Comparison of ENCODE assay signal across 9 mouse cellular contexts in genomic region chr11:66998467-66999403, GRCm38 (mm10). TPM values are rescaled to one million over a fixed set of nuclear protein-coding genes. Genes with fewer than 3 reads are reported as not detected.
A peak's percentile ranks its signal among the peaks of the same experiment; 100 is the strongest.
DNase-seq lines count a peak whose midpoint lies in the region; ATAC-seq and TF ChIP-seq lines count a peak whose summit lies in the region.
"Had no signal": no experiment of that assay in that cellular context is flagged by ENCODE, and none has a peak within 500 bp of the region (broad histone marks: within the 10 kb centered on the region; RNA-seq: fewer than 3 reads in every experiment).

No protein-coding gene starts in this region.

- H3K9me3 ChIP-seq in heart, embryonic 10.5 days: no peaks in the 10 kb centered on the region
- H3K9me3 ChIP-seq in heart, embryonic 14.5 days (ENCODE audit: control insufficient read depth, low read length): no peaks in the 10 kb centered on the region
- H3K9me3 ChIP-seq in forebrain, embryonic 10.5 days: no peaks in the 10 kb centered on the region

- WGBS in heart, embryonic 10.5 days: 67% methylated on average over 14 of the region's 14 CpGs
- WGBS in heart, embryonic 14.5 days: 49% methylated on average over 14 of the region's 14 CpGs
- WGBS in lung, adult 2 months: 42% methylated on average over 14 of the region's 14 CpGs
- WGBS in forebrain, embryonic 10.5 days: 83% methylated on average over 14 of the region's 14 CpGs

- H3K27ac ChIP-seq in heart, embryonic 10.5 days: no peak overlapping the region
- H3K27ac ChIP-seq in heart, embryonic 14.5 days (replicated peaks in 1 of 2; ENCODE audit: control insufficient read depth in 1 of 2, insufficient read depth in 1 of 2, low read depth in 2 of 2, low read length in 2 of 2): 0 out of 4 replicates have a peak overlapping the region, but pooled peaks of 1 of the 2 experiments have one; percentile 37
- H3K27ac ChIP-seq in forebrain, embryonic 10.5 days: no peak overlapping the region

- no peak overlapping the region for H3K9ac ChIP-seq in heart, embryonic 14.5 days (ENCODE audit: low read length)

- H3K4me1 ChIP-seq in heart, embryonic 10.5 days: peaks cover 7% of the 10 kb centered on the region; the same call in 1 of the 2 replicates
- peaks cover 8 to 14% of the 10 kb centered on the region in 2 experiments for H3K4me1 ChIP-seq in heart, embryonic 14.5 days (ENCODE audit: control insufficient read depth in 2 of 2, insufficient read depth in 2 of 2, low read length in 2 of 2)
- H3K4me1 ChIP-seq in lung, adult 2 months (ENCODE audit: control insufficient read depth, insufficient read depth, low read length): peaks cover 9% of the 10 kb centered on the region
- peaks cover 34% of the 10 kb centered on the region for H3K4me1 ChIP-seq in forebrain, embryonic 10.5 days

- TF ChIP-seq POLR2A in lung, adult 2 months (IDR thresholded peaks at IDR 0.05; ENCODE audit: borderline replicate concordance, extremely low read depth, low read depth, low read length): no peak

- TF ChIP-seq CTCF in lung, adult 2 months (IDR thresholded peaks at IDR 0.05; ENCODE audit: insufficient read depth, low read length): no peak

- ATAC-seq in heart, embryonic 14.5 days (ENCODE audit: insufficient number of reproducible peaks, insufficient read depth, low FRiP score, low read depth): peak; percentile 81

- H3K4me3 ChIP-seq in heart, embryonic 10.5 days: no peak overlapping the region
- H3K4me3 ChIP-seq in heart, embryonic 14.5 days (ENCODE audit: control insufficient read depth in 1 of 2, insufficient read depth in 1 of 2, low read depth in 1 of 2, low read length in 2 of 2): no peak overlapping the region
- no peak overlapping the region for H3K4me3 ChIP-seq in lung, adult 2 months (replicated peaks; ENCODE audit: extremely low read depth, low read depth, low read length)
- no peak overlapping the region for H3K4me3 ChIP-seq in forebrain, embryonic 10.5 days

- peak; percentile 96 for DNase-seq in heart, adult 11 months
- DNase-seq in heart, embryonic 10.5 days (ENCODE audit: low spot score): no peak
- DNase-seq in adrenal gland, postnatal 14 days: peak; percentile 86
- peak; percentile 88 for DNase-seq in lung, adult 2 months
- peak; percentile 84 for DNase-seq in urinary bladder, adult 2 months (ENCODE audit: low spot score)
- DNase-seq in embryo, embryonic 10.5 days (ENCODE audit: low spot score): no peak
- no peak for DNase-seq in forebrain, embryonic 10.5 days (ENCODE audit: extremely low spot score, low spot score)

- H3K36me3 ChIP-seq in heart, embryonic 10.5 days: no peaks in the 10 kb centered on the region
- no peaks in the 10 kb centered on the region for H3K36me3 ChIP-seq in heart, embryonic 14.5 days (ENCODE audit: control insufficient read depth, insufficient read depth, low read length)
- H3K36me3 ChIP-seq in forebrain, embryonic 10.5 days (replicated peaks): no peaks in the 10 kb centered on the region

- 0 out of 2 replicates have a peak overlapping the region, but pooled peaks have one; percentile 21 for H3K4me2 ChIP-seq in heart, embryonic 14.5 days (ENCODE audit: low read length)

- H3K27me3 ChIP-seq in heart, embryonic 10.5 days (ENCODE audit: insufficient read depth, poor library complexity, severe bottlenecking): peaks cover 12% of the 10 kb centered on the region; the same call in 1 of the 2 replicates
- H3K27me3 ChIP-seq in heart, embryonic 14.5 days (ENCODE audit: control insufficient read depth, insufficient read depth, low read length): no peaks in the 10 kb centered on the region
- no peaks in the 10 kb centered on the region; the same call in none of the 2 replicates for H3K27me3 ChIP-seq in forebrain, embryonic 10.5 days (ENCODE audit: poor library complexity, severe bottlenecking)

RNA-seq across cellular contexts. Expression of gene Tmem220, which starts 26.2 kb away (rescaled TPM):
- polyA plus RNA-seq in heart, embryonic 10.5 days (2016; fragmentation: Nextera tagmentation; extraction: Ambion mirVana): 1.7 and 1.8 TPM in 2 replicates
- 5.6 and 6.0 TPM in 2 replicates for total RNA-seq in adrenal gland, postnatal 14 days (2021)
- 1.7 and 2.5 TPM in 2 replicates for polyA plus RNA-seq in heart, embryonic 14.5 days (2014; fragmentation: Nextera tagmentation; extraction: Ambion mirVana)
- 3.1 and 5.8 TPM in 2 replicates for polyA plus RNA-seq in lung, adult 2 months (2012; rRNA removed)
- 7.4 and 8.1 TPM in 2 replicates for polyA plus RNA-seq in urinary bladder, adult 2 months (2012; rRNA removed)
- polyA plus RNA-seq in forebrain, embryonic 10.5 days (2016; fragmentation: Nextera tagmentation; extraction: Ambion mirVana): 0.63 and 0.86 TPM in 2 replicates

RNA-seq across cellular contexts. Expression of gene Tmem238l, which starts 42.3 kb away (rescaled TPM):
- polyA plus RNA-seq in heart, embryonic 10.5 days (2016; fragmentation: Nextera tagmentation; extraction: Ambion mirVana): 0.28 TPM in 1 of 2 replicates, not detected in the other
- total RNA-seq in adrenal gland, postnatal 14 days (2021): not detected in 2 replicates
- 0.22 TPM in 1 of 2 replicates, not detected in the other for polyA plus RNA-seq in heart, embryonic 14.5 days (2014; fragmentation: Nextera tagmentation; extraction: Ambion mirVana)
- 0.14 and 0.27 TPM in 2 replicates for polyA plus RNA-seq in lung, adult 2 months (2012; rRNA removed)
- 98.6 and 128 TPM in 2 replicates for polyA plus RNA-seq in urinary bladder, adult 2 months (2012; rRNA removed)
- not detected in 2 replicates for polyA plus RNA-seq in forebrain, embryonic 10.5 days (2016; fragmentation: Nextera tagmentation; extraction: Ambion mirVana)
- polyA plus RNA-seq: neural tube, embryonic 11.5 days had no signal

RNA-seq across cellular contexts. Expression of gene Adprm, which starts 53.7 kb away (rescaled TPM):
- 21.7 and 22.6 TPM in 2 replicates for polyA plus RNA-seq in heart, embryonic 10.5 days (2016; fragmentation: Nextera tagmentation; extraction: Ambion mirVana)
- total RNA-seq in adrenal gland, postnatal 14 days (2021): 18.6 and 20.5 TPM in 2 replicates
- polyA plus RNA-seq in heart, embryonic 14.5 days (2014; fragmentation: Nextera tagmentation; extraction: Ambion mirVana): 17.8 and 20.4 TPM in 2 replicates
- polyA plus RNA-seq in lung, adult 2 months (2012; rRNA removed): 10.2 and 16.6 TPM in 2 replicates
- polyA plus RNA-seq in urinary bladder, adult 2 months (2012; rRNA removed): 32.9 and 37.5 TPM in 2 replicates
- polyA plus RNA-seq in forebrain, embryonic 10.5 days (2016; fragmentation: Nextera tagmentation; extraction: Ambion mirVana): 28.5 TPM in 2 replicates

RNA-seq across cellular contexts. Expression of gene Sco1, which starts 53.7 kb away (rescaled TPM):
- 21.7 and 26.6 TPM in 2 replicates for polyA plus RNA-seq in heart, embryonic 10.5 days (2016; fragmentation: Nextera tagmentation; extraction: Ambion mirVana)
- total RNA-seq in adrenal gland, postnatal 14 days (2021): 21.4 and 24.3 TPM in 2 replicates
- polyA plus RNA-seq in heart, embryonic 14.5 days (2014; fragmentation: Nextera tagmentation; extraction: Ambion mirVana): 20.4 and 23.1 TPM in 2 replicates
- 2.8 and 3.5 TPM in 2 replicates for polyA plus RNA-seq in lung, adult 2 months (2012; rRNA removed)
- 7.0 and 7.7 TPM in 2 replicates for polyA plus RNA-seq in urinary bladder, adult 2 months (2012; rRNA removed)
- 21.1 and 22.9 TPM in 2 replicates for polyA plus RNA-seq in forebrain, embryonic 10.5 days (2016; fragmentation: Nextera tagmentation; extraction: Ambion mirVana)

Comparison
In these comparisons a context has a peak if more than half of its experiments do, and no peak if none do; other contexts are left out.
1. DNase-seq: peak in heart, adult 11 months (single experiment), adrenal gland, postnatal 14 days (single experiment), lung, adult 2 months (single experiment) and urinary bladder, adult 2 months (single experiment); none in heart, embryonic 10.5 days (single experiment), embryo, embryonic 10.5 days (single experiment) and forebrain, embryonic 10.5 days (single experiment).
2. RNA of gene Tmem238l, which starts 42.3 kb away (polyA plus RNA-seq): 98.6 to 128 TPM in urinary bladder, adult 2 months; 0.14 to 0.27 TPM in lung, adult 2 months, 0.28 TPM in heart, embryonic 10.5 days, 0.22 TPM in heart, embryonic 14.5 days and not detected in forebrain, embryonic 10.5 days; every median in the first group is over 10 times any median in the second.